Mouse (Mus musculus) cerebellum, adult 11 months (tissue): Measurements from ENCODE around the gene Pomgnt1.
A peak's percentile ranks its signal among the peaks of the same experiment; 100 is the strongest.

ENCODE experiments used
- DNase-seq: peaks from one replicate; pipeline ENCODE4 v3.0.0; 2022

Pomgnt1 gene

DNA sequence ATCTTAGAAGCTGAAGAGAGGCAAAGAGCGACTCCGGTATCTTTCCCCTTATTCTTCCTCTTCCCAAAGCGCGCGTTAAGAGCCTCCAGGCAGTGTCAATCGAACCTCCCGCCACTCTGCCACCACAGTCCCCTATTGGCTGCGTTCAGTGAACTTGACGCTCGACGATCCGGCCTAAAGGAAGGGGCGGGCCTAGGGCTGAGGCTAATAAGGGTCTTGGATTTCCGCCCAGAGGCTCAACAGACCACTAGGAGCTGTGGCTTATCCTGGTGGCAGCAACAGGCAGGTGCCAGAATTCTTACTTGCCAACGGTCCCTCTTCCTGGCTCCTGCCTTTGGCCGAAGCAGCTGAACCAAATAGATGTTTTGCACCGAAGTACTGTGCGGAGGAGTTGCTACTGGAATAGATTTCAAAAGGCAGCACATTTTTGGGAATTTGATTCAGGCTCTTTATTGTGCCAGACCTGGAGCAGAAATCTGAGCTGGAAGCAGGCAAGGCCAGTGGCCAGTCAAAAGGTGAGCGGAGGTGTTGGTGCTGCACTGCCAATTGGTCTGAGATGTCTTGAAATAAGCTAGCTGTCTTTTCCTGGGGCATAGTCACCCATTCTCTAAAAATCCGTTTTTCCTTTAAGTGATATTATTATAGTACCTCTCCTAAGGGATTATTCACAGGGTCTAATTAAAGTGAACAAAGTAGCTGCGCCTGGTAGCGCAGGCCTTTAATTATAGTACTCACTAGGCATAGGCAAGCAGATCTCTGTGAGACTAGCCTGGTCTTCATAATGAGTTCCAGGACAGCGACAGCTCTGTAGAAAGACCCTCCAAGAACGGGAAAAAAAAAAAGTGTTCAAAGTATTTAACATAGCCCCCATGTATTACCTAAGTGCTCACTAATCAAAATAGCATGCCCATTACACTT lies at the start of gene Pomgnt1, which contains the start of gene Rad54l:
TSS of gene Pomgnt1 (plus strand) at position 239 of the 918 bp plus-strand sequence.
TSS of gene Rad54l (minus strand) at position 89 of the 918 bp plus-strand sequence.
- DNase-seq = peak; percentile 72

- no peak for DNase-seq
These were observed 49.4 kb upstream of the Pomgnt1 start for GRCm38 (mm10) chr4:116074145-116074675.

GRCm38 (mm10) chr4:116074861-116075620 lies 48.6 kb upstream of the Pomgnt1 start, which contains the start of the genes Uqcrh and Lrrc41:
TSS of gene Uqcrh (minus strand) at chr4:116075071.
TSS of gene Lrrc41 (plus strand) at chr4:116075269.
- DNase-seq = peak; percentile 96

DNA sequence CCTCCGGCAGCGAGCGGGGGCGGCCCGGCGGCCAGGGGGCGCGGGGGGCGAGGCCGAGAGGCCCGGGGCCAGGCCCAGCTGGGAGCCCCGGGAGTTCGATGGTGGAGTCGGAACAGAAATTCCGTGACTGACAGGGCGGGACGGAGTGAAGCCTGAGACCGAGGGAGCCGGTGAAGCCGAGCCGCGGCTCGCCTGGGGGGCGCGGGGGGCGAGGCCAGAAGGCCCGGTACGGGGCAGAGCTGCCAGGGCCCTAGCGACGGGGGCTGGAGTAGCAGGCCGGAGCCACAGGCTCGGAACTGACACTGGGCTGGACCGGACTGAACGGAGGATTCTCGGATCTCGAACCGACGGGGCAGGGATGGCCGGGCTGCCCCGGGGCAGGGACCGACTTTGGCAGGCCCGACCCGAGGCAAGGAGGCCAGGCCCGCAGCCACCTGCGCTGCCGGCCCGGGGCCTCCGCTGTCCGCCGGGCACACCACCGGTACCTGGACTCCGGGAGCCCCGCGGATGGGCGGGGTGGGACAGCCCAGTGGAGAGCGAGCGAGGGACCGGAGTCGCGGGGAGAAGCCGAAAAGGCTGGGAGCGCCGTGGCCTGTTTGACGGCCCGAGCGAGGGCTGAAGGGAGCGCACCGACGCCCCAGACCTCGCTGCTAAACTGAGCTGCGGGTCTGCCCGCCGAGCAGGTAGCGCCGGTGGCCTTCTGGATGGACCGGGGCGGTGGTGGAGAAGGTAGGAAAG lies 47.8 kb upstream of the Pomgnt1 start:
- DNase-seq = peak; percentile 72

GRCm38 (mm10) chr4:116076369-116077231 lies 47.0 kb upstream of the Pomgnt1 start:
- peak; percentile 45 for DNase-seq

- peak; percentile 16 for DNase-seq
These were observed 46.2 kb upstream of the Pomgnt1 start for GRCm38 (mm10) chr4:116077240-116078095.

- DNase-seq = no peak
These were observed 35.0 kb upstream of the Pomgnt1 start for GRCm38 (mm10) chr4:116088510-116089249.

- DNase-seq = no peak
These were observed 27.3 kb upstream of the Pomgnt1 start for GRCm38 (mm10) chr4:116096291-116096690.

- DNase-seq = no peak
These were observed 26.4 kb upstream of the Pomgnt1 start for GRCm38 (mm10) chr4:116097211-116097610.

GRCm38 (mm10) chr4:116100959-116101358 lies 22.7 kb upstream of the Pomgnt1 start:
- DNase-seq = no peak

DNA sequence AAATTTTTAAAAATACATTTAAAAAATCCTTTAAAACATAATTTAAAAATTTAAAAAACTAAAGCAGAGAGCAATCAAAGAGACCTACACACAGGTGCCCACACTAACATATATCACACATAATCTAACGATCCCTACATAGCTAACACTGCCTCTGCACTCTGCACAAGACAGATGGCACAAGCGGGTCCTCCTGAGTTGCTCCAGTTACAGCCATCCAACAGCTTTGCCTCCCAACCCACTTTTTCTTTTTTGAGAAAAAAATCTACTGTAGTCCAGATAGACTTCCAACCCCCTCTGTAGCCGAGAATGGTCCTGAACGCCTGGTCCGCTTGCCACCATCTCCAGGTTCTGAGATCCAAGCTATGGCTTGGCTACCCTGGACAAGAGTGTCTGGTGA lies 18.4 kb upstream of the Pomgnt1 start:
- DNase-seq = no peak

- DNase-seq = no peak
These were observed 12.9 kb upstream of the Pomgnt1 start for GRCm38 (mm10) chr4:116110695-116111094.

DNA sequence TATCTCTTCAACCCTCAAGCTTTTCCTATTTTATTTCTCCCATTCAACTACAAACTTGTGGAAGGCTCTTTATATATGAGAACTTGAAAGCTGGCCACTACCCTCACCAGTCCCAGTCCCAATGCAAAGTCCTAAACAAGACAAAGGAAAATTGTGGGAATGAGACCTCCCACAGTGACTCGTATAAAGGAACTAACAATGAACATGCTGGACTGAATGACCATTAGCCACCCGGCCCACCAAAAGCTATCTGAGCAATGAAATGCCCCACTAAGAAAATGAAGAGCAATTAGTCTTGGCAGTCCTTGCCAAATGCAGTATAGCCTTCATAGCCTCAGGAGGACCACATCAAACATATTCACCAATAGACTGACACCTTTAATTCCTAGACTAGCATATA lies 12.2 kb upstream of the Pomgnt1 start:
- no peak for DNase-seq

DNA sequence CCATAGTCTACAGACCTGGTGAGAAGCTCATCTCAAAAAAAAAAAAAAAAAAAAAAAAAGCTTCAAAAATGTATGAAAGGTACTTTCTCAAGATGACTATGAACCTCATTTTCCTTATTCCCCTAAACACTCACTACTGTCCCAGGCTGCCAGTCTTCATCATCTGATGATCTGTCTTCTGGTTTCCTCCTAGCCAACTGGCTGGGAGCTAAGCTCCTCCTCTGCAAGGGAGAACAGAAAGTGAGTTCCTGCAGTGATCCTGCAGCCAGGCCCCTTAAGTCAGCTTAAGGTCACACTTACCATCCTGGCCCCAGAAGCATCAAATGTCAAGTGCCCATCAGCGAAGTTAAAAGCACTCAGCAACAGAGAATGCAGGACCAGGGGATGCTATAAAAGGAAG lies 878 bp upstream of the Pomgnt1 start:
- no peak for DNase-seq

DNA sequence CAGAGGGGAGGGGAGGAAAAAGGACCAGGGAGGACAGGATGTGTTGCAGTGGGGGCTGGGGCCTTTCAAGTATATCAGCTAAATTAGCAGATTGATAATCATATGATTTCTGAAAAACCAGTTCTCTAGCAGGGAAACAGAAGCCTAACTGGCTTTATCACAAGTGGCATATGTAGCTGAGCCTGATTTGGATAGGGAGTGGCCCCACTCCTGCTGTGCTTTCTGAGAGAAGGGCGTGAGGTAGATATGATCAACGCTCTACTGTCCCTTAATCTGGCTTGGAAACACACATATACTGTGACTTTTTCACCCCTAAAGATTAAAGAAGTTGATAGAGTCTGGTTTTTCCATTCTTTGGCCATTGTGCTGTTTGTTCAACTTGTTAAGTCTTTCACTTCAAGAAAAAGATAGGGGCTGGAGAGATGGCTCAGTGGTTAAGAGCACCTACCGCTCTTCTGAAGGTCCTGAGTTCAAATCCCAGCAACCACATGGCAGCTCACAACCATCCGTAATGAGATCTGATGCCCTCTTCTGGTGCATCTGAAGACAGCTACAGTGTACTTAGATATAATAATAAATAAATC lies 2.3 kb downstream of the Pomgnt1 start:
- DNase-seq = no peak

- DNase-seq = no peak
These were observed 4.3 kb downstream of the Pomgnt1 start for GRCm38 (mm10) chr4:116127956-116128355.

GRCm38 (mm10) chr4:116133126-116133525 lies 9.5 kb downstream of the Pomgnt1 start:
- DNase-seq = no peak

- DNase-seq = no peak
These were observed 11.3 kb downstream of the Pomgnt1 start for GRCm38 (mm10) chr4:116134990-116135389.

- DNase-seq = no peak
These were observed 13.9 kb downstream of the Pomgnt1 start for GRCm38 (mm10) chr4:116137421-116137996.
